Mouse (Mus musculus): ENCODE results near the gene Plekhm2.

The Plekhm2 gene

GRCm38 (mm10) chr4:141632111-141632873 lies 32.4 kb downstream of the Plekhm2 start:
- DNase-seq (ENCODE audit: low spot score in 2 of 2), result no peak

- DNase-seq (ENCODE audit: low spot score in 2 of 2), result no peak
These were observed 33.4 kb downstream of the Plekhm2 start for GRCm38 (mm10) chr4:141631250-141631649.

DNA sequence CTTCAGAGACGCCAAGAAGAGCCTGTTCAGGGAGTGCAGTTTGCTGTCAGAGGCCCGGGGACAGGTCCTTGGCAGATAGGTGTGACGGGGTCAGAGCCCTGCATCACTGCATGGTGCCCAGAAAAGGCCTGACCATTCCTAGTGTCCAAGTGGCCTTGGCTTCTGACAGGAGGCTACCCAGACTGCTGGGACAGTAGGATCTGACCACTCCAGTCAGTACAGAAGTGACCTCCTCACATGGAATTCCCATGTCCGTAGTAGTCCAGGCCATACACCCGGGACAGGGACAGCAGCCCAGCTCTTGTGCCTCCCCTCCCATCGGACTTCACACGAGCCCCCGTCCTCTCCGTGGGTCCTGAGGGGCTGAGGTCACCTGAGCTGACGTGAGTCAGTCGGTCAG lies 34.7 kb downstream of the Plekhm2 start:
- no peak for DNase-seq (ENCODE audit: low spot score in 2 of 2)

DNA sequence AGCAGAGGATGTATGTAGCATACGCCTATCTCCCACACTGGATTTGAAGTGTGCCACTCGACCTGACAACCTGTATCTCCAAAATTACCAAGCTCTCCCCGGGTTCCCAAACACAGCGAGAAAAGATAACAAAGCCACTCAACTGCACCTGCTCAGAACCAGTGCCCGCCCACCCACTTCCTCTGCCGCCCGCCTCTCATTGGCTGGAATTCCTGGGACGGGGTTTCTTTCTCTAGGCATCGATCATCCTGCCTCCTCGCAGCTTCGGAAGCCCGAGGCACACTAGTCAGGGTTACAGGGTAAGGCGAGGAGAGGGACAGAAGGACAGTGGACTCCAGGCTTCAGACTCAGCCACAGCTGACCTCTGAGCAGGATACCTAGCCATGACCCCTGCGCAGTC lies 36.0 kb downstream of the Plekhm2 start:
- no peak for DNase-seq (ENCODE audit: low spot score in 2 of 2)

DNA sequence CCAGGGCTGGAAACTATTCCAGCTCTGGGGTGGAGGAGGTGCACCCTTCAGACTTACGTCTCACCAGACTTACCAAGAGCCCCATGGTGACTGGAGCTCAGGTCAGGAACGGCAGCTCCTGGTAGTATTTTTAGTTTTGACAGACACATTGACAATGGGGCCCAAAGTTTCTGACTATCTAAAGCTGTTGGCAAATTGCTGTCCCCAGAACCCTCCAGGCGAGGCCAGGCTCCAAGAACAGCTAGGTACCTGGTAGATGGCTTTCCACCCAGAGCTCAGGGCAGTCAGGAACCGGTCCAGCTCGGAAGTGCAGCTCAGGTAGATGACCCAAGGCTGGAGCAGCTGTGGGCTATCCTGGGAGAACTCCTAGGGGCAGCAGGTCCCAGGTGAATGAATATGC lies 37.2 kb downstream of the Plekhm2 start:
- DNase-seq (ENCODE audit: low spot score in 2 of 2), result no peak

GRCm38 (mm10) chr4:141625774-141626550 lies 38.7 kb downstream of the Plekhm2 start:
- DNase-seq (ENCODE audit: low spot score in 2 of 2), result no peak

GRCm38 (mm10) chr4:141624983-141625773 lies 39.5 kb downstream of the Plekhm2 start:
- DNase-seq (ENCODE audit: low spot score in 2 of 2), result peak in 1 of 2 experiments; percentile 16

DNA sequence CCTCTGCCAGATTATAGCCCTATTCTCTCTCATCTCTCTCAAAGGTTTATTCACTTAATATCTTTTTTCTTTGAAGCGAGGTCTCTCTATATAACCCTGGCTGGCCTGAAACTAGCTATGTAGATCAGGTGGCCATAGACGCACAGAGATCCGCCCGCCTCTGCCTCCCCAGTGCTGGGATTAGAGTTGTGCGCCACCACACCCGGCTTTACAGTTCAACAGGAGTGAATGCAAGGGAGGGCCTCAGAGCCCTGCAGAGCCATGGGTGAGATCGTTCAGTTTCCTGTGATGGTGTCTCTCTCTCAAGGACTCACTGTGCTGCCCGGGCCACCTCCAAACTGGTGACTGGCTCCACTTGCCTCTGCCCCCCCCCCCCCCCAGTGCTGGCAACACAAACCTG lies 40.6 kb downstream of the Plekhm2 start:
- DNase-seq (ENCODE audit: low spot score in 2 of 2), result no peak

DNA sequence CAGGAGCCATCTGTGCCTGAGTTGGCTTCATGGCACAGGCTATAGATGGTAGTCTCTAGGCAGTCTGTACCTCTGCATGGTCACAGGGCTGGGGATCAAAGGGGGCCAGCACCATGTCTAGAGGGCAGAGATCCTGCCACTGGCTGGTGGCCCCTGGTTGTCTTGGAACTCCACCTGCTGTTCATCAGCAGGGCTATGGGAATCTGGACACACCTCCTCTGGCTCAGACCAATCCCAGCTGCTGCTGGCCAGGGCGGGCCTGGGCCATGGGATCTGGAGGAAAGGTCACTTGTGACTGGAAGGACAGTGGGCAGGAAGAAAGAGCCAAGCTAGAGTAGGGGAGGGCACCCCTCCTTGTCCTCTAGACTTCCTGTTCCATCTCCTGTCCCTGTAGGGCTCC lies 41.0 kb downstream of the Plekhm2 start, which contains the start of gene Slc25a34:
Gene Slc25a34 (minus strand): TSS at position 156 of the 400 bp plus-strand sequence.
- DNase-seq (ENCODE audit: low spot score in 2 of 2), result no peak

DNA sequence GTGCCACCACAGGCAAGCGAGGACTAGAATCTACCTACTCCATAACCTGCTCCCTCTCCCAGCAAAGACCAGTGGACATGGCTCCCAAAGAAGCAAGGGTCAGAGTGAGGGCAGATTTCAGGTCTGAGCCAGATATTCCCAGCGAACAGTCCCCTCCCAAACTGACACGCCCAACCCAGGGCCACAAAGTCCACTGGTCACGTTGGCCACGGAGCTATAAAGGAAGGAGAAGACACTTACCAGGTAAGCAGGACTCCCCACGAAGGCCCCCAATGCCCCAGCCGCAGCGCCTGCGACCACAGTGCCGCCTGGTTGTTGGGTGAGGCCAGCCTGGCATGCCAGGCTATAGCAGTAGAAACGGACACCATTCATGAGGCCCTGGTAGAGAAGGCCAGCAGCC lies 41.7 kb downstream of the Plekhm2 start:
- no peak for DNase-seq (ENCODE audit: low spot score in 2 of 2)

- no peak for DNase-seq (ENCODE audit: low spot score in 2 of 2)
These were observed 42.1 kb downstream of the Plekhm2 start for GRCm38 (mm10) chr4:141622580-141622979.

DNA sequence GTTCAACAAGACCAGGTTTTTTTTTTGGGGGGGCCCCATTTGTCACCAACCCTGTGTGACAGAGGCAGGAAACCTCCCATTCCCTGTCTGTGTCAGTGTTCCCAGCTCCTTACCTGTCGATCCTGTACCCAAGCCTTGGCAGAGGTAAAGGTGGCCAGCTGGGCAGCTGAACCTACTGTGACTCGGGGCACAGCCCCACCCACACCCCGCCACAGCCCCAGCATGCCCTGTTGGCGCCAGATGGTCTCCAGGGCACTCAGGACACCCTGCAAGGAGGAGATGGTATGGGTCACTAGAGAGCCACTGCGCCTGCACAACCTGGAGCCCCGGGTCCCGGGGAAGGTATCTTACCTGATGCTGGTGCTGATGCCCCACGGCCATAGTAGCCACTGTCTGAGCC lies 42.6 kb downstream of the Plekhm2 start:
- DNase-seq (ENCODE audit: low spot score in 2 of 2), result no peak

GRCm38 (mm10) chr4:141621297-141621696 lies 43.4 kb downstream of the Plekhm2 start:
- DNase-seq (ENCODE audit: low spot score in 2 of 2), result no peak

GRCm38 (mm10) chr4:141619299-141619883 lies 45.3 kb downstream of the Plekhm2 start:
- no peak for DNase-seq (ENCODE audit: low spot score in 2 of 2)

- peak in 1 of 2 experiments; percentile 62 for DNase-seq (ENCODE audit: low spot score in 2 of 2)
These were observed 46.0 kb downstream of the Plekhm2 start, which contains the start of gene Tmem82 for GRCm38 (mm10) chr4:141618565-141619243. Gene Tmem82, minus strand, starts transcription at chr4:141618633.

GRCm38 (mm10) chr4:141617863-141618564 lies 46.7 kb downstream of the Plekhm2 start:
- DNase-seq (ENCODE audit: low spot score in 2 of 2), result no peak

DNA sequence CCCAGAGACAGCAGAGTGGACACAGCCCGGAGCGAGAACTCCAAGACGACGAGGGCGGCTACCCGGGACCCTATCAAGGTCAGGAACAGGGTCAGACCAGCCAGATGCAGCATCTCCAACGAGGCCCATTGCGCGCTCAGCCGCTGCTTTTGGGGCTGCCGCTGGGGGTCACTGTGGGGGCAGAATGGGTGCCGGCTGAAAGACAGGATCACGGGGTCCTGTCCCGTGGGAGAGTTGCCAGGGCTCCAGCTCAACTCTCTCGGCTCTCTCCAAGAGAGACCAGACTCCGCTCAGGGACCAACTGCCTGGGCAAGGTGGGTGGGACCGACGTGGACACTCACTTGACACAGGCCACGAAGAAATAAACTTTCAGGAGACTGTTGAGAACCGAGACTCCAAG lies 47.4 kb downstream of the Plekhm2 start:
- DNase-seq (ENCODE audit: low spot score in 2 of 2), result peak; percentile 29 to 61

- DNase-seq (ENCODE audit: low spot score in 2 of 2), result no peak
These were observed 47.9 kb downstream of the Plekhm2 start for GRCm38 (mm10) chr4:141616811-141617210.

- no peak for DNase-seq (ENCODE audit: low spot score in 2 of 2)
These were observed 49.8 kb downstream of the Plekhm2 start for GRCm38 (mm10) chr4:141614946-141615345.

GRCm38 (mm10) chr4:141609538-141609937 lies 55.2 kb downstream of the Plekhm2 start:
- DNase-seq (ENCODE audit: low spot score in 2 of 2), result no peak

Measured in spleen, postnatal 14 days (tissue).